Mouse (Mus musculus) myocyte (in vitro differentiated cells): Measurements from ENCODE around the gene Cntnap5c.

Experiments used
- CEBPB ChIP-seq: IDR thresholded peaks from 2 replicates; pipeline ENCODE4 v1.6.1; 2011; ENCODE audit warnings: mild to moderate bottlenecking, moderate library complexity; ENCODE audit not compliant: poor library complexity, insufficient read depth, severe bottlenecking
- E2F4 ChIP-seq: IDR thresholded peaks from one replicate; pipeline ENCODE4 v1.6.1; 2011; ENCODE audit warnings: mild to moderate bottlenecking, control low read depth, moderate library complexity; ENCODE audit not compliant: insufficient read depth
- MAX ChIP-seq: IDR thresholded peaks from one replicate; pipeline ENCODE4 v1.6.1; 2011; ENCODE audit warnings: low read depth, mild to moderate bottlenecking, control low read depth
- MYOD1 ChIP-seq, 3 experiments: IDR thresholded peaks; one replicate each; pipeline ENCODE4 v1.6.1; 2011; ENCODE audit warnings: control low read depth in 2 of 3, low read depth in 2 of 3, mild to moderate bottlenecking in 2 of 3, moderate library complexity in 1 of 3; ENCODE audit not compliant: insufficient read length in 2 of 3, control insufficient read depth in 1 of 3
- MYOG ChIP-seq, 3 experiments: IDR thresholded peaks; one replicate each; pipeline ENCODE4 v1.6.1; 2011; ENCODE audit warnings: control low read depth in 2 of 3, low read depth in 2 of 3, mild to moderate bottlenecking in 2 of 3; ENCODE audit not compliant: insufficient read length in 2 of 3, control insufficient read depth in 1 of 3, insufficient read depth in 1 of 3
- POLR2A ChIP-seq: IDR thresholded peaks from one replicate; pipeline ENCODE4 v1.6.1; 2011; ENCODE audit warnings: low read depth, mild to moderate bottlenecking, control low read depth, moderate library complexity; ENCODE audit not compliant: insufficient read length
- POLR2AphosphoS2 ChIP-seq: IDR thresholded peaks from one replicate; pipeline ENCODE4 v1.6.1; 2011; ENCODE audit warnings: low read depth, control low read depth; ENCODE audit not compliant: insufficient read length
- SRF ChIP-seq: IDR thresholded peaks from one replicate; pipeline ENCODE4 v1.6.1; 2011; ENCODE audit warnings: low read depth; ENCODE audit not compliant: control insufficient read depth, insufficient read length
- TCF12 ChIP-seq: IDR thresholded peaks from one replicate; pipeline ENCODE4 v1.6.1; 2011; ENCODE audit warnings: mild to moderate bottlenecking, control low read depth; ENCODE audit not compliant: poor library complexity, insufficient read depth, severe bottlenecking
- USF1 ChIP-seq: IDR thresholded peaks from one replicate; pipeline ENCODE4 v1.6.1; 2011; ENCODE audit warnings: low read depth, mild to moderate bottlenecking, control low read depth, moderate library complexity

- TF ChIP-seq USF1 (no peak), POLR2A (no peak), MAX (no peak), E2F4 (no peak), TCF12 (no peak), POLR2AphosphoS2 (no peak), SRF (no peak), CEBPB (no peak), MYOG (IDR thresholded peaks at IDR 0.05; ENCODE audit: control insufficient read depth in 1 of 3, insufficient read depth in 1 of 3, insufficient read length in 2 of 3, low read depth in 2 of 3) (no peak), MYOD1 (IDR thresholded peaks at IDR 0.05; ENCODE audit: control insufficient read depth in 1 of 3, insufficient read length in 2 of 3, low read depth in 2 of 3) (no peak)
These were observed 1.5 kb downstream of the Cntnap5c start for GRCm38 (mm10) chr17:57770904-57771303.
